Mouse (Mus musculus) embryonic fibroblast, embryonic 13.5 days (primary cell): ENCODE measurements around the gene Kcnrg.
"Not testable (repeated sequence)": the region's sequence is repeated elsewhere in the genome, so short reads cannot be mapped to it uniquely, and the experiment has no call there.

Source experiments
- CTCF ChIP-seq: IDR thresholded peaks from 2 replicates; pipeline ENCODE4 v1.5.1; 2011; ENCODE audit warnings: mild to moderate bottlenecking, control low read depth, low read length, moderate library complexity, borderline replicate concordance; ENCODE audit not compliant: insufficient read depth
- POLR2A ChIP-seq: IDR thresholded peaks from 2 replicates; pipeline ENCODE4 v1.6.1; 2011; ENCODE audit warnings: low read depth, mild to moderate bottlenecking, control low read depth, low read length, moderate library complexity

DNA sequence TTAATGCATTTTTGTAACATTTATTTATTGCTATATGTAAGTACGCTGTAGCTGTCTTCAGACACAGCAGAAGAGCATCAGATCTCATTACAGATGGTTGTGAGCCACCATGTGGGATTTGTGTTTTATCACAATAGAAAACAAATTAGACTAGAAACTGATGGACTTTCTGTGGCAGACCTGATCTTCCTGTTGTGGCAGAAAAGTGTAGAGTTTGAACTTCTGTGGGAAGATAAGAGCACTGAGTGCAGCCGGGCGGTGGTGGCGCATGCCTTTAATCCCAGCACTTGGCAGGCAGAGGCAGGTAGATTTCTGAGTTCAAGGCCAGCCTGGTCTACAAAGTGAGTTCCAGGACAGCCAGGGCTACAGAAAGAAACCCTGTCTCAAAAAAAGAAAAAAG, 41.0 kb upstream of the Kcnrg start:
- TF ChIP-seq POLR2A, CTCF: not testable (repeated sequence)
